Mouse (Mus musculus) heart, embryonic 15.5 days (tissue): ENCODE measurements around the gene Ccdc97. TPM values are rescaled to one million over a fixed set of nuclear protein-coding genes. Genes with fewer than 3 reads are reported as not detected.

Source experiments
- ATAC-seq: fragments of 200-750 bp; cut with Nextera tagmentation; replicated peaks from 2 replicates; pipeline ENCODE4 v1.8.0; 2017; ENCODE audit warnings: low read depth, moderate TSS enrichment; ENCODE audit not compliant: insufficient number of reproducible peaks, insufficient read depth, low FRiP score
- H3K27ac ChIP-seq: fragments of 300-500 bp; sonication (generic); 2 replicates; pipeline ENCODE4 v1.5.1; 2015; ENCODE audit warnings: mild to moderate bottlenecking, inconsistent platforms
- H3K27me3 ChIP-seq: fragments of 300-500 bp; sonication (generic); 2 replicates; pipeline ENCODE4 v1.6.1; 2015; ENCODE audit warnings: inconsistent platforms
- H3K36me3 ChIP-seq: fragments of 300-500 bp; sonication (generic); 2 replicates; pipeline ENCODE4 v1.6.1; 2015; ENCODE audit warnings: mild to moderate bottlenecking, inconsistent platforms
- H3K4me1 ChIP-seq: fragments of 300-500 bp; sonication (generic); replicated peaks from 2 replicates; pipeline ENCODE4 v1.6.1; 2015; ENCODE audit warnings: inconsistent platforms
- H3K4me2 ChIP-seq: fragments of 300-500 bp; sonication (generic); 2 replicates; pipeline ENCODE4 v1.6.1; 2015; ENCODE audit warnings: inconsistent platforms, mild to moderate bottlenecking, moderate library complexity
- H3K4me3 ChIP-seq: fragments of 300-500 bp; sonication (generic); 2 replicates; pipeline ENCODE4 v1.5.1; 2015; ENCODE audit warnings: mild to moderate bottlenecking, inconsistent platforms
- H3K9ac ChIP-seq: fragments of 300-500 bp; sonication (generic); 2 replicates; pipeline ENCODE4 v1.6.1; 2015; ENCODE audit warnings: mild to moderate bottlenecking, inconsistent platforms
- H3K9me3 ChIP-seq: fragments of 300-500 bp; sonication (generic); replicated peaks from 2 replicates; pipeline ENCODE4 v1.6.1; 2016; ENCODE audit warnings: inconsistent platforms
- WGBS: fragments of 180-500 bp; shearing (Covaris S2); methylation state at CpG from one replicate; pipeline ENCODE4 v1.1.7; 2015; ENCODE audit warnings: mixed read lengths; 5-methylcytosine and 5-hydroxymethylcytosine counted together
- polyA plus RNA-seq: library from polyadenylated mRNA; unstranded; fragments of >200 nt; fragmentation: Nextera tagmentation; extraction: Ambion mirVana; gene quantifications from 2 replicates; pipeline ENCODE4 v1.2.1, GENCODE M21; 2015

Ccdc97 gene
- polyA plus RNA-seq, 1 experiment from 2014 or later, result 17.6 TPM

- 1% methylated on average over 48 of the region's 52 CpGs for WGBS
- Histone ChIP-seq H3K4me1 (peaks cover 34% of the 10 kb centered on the region), H3K4me2 (peak overlapping the region; percentile 88), H3K27ac (peak overlapping the region; percentile 89), H3K4me3 (peak overlapping the region; percentile 77), H3K36me3 (no peaks in the 10 kb centered on the region; the same call in 1 of the 2 replicates), H3K27me3 (peaks cover 11% of the 10 kb centered on the region; the same call in 1 of the 2 replicates), H3K9ac (peak overlapping the region; percentile 81), H3K9me3 (no peaks in the 10 kb centered on the region)
- peak; percentile 68 for ATAC-seq
Measured at GRCm38 (mm10) chr7:25688810-25689586, 29.9 kb downstream of the Ccdc97 start.

DNA sequence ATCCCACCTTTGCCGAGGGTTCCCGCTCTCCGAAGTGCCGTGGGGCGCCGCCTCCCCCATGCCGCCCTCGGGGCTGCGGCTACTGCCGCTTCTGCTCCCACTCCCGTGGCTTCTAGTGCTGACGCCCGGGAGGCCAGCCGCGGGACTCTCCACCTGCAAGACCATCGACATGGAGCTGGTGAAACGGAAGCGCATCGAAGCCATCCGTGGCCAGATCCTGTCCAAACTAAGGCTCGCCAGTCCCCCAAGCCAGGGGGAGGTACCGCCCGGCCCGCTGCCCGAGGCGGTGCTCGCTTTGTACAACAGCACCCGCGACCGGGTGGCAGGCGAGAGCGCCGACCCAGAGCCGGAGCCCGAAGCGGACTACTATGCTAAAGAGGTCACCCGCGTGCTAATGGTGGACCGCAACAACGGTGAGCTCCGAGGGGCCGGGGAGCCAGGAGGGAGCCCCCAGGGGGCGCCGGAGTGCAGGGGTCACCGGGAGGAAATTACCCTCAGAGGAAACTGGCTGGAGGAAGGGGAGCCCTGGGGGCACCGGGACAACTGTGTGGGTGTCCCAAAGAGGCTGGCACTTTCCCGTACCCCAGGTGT, 31.0 kb downstream of the Ccdc97 start:
- no peak for ATAC-seq
- WGBS, result under 1% methylated on average over 47 of the region's 47 CpGs
- H3K4me3 ChIP-seq, result peak overlapping the region; percentile 77
- H3K9me3 ChIP-seq, result no peaks in the 10 kb centered on the region
- H3K27ac ChIP-seq, result peak overlapping the region; percentile 89
- peak overlapping the region; percentile 81 for H3K9ac ChIP-seq
- H3K27me3 ChIP-seq, result peaks cover 11% of the 10 kb centered on the region; the same call in 1 of the 2 replicates
- H3K4me1 ChIP-seq, result peaks cover 38% of the 10 kb centered on the region
- H3K36me3 ChIP-seq, result no peaks in the 10 kb centered on the region
- peak overlapping the region; percentile 88 for H3K4me2 ChIP-seq

- Histone ChIP-seq H3K4me2 (peak within 1 kb of the TSS; percentile 88), H3K4me3 (peak within 1 kb of the TSS; percentile 77), H3K4me1 (peaks cover 38% of the 10 kb centered on the region), H3K27ac (peak within 1 kb of the TSS; percentile 89), H3K27me3 (peaks cover 11% of the 10 kb centered on the region; the same call in 1 of the 2 replicates), H3K36me3 (no peaks in the 10 kb centered on the region), H3K9me3 (no peaks in the 10 kb centered on the region), H3K9ac (peak within 1 kb of the TSS; percentile 81)
- under 1% methylated on average over 47 of the region's 69 CpGs for WGBS
- ATAC-seq, result peak; percentile 56
Measured at GRCm38 (mm10) chr7:25686680-25687531, 32.0 kb downstream of the Ccdc97 start, which contains the start of gene Tgfb1. Gene Tgfb1 (plus strand): TSS chr7:25687002.

- peak overlapping the region; percentile 77 for H3K4me3 ChIP-seq
- H3K27me3 ChIP-seq, result peaks cover 11% of the 10 kb centered on the region; the same call in 1 of the 2 replicates
- peak overlapping the region; percentile 88 for H3K4me2 ChIP-seq
- H3K9me3 ChIP-seq, result no peaks in the 10 kb centered on the region
- H3K4me1 ChIP-seq, result peaks cover 47% of the 10 kb centered on the region
- H3K9ac ChIP-seq, result 0 out of 2 replicates have a peak overlapping the region, but pooled peaks have one; percentile 81
- 74% methylated on average over 21 of the region's 21 CpGs for WGBS
- ATAC-seq, result no peak
- no peaks in the 10 kb centered on the region for H3K36me3 ChIP-seq
- peak overlapping the region; percentile 89; the same call in 1 of the 2 replicates for H3K27ac ChIP-seq
Measured at GRCm38 (mm10) chr7:25685926-25686470, 32.9 kb downstream of the Ccdc97 start.

DNA sequence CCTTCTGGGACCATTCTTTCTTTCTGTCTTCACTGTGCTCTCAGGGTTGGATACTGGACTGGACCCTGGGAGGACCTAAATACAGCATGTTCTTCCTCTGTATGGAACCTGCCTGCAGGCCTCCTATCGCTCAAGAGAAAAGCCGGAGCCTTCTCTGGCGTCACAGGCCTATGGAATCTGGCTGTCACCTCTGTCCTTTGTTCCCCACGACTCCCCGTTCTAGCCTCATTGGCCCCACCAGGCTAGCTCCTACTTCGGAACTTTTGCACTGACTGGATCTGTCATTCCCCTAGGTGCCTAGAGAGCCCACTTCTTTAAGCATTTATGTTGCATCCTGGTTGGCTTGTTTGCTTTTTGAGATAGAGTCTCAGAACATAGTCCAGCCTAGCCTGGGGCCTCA, 34.2 kb downstream of the Ccdc97 start:
- no peak overlapping the region for H3K9ac ChIP-seq
- peaks cover 4% of the 10 kb centered on the region; the same call in 1 of the 2 replicates for H3K27me3 ChIP-seq
- peaks cover 51% of the 10 kb centered on the region for H3K4me1 ChIP-seq
- WGBS, result 81% methylated on average over 6 of the region's 6 CpGs
- H3K36me3 ChIP-seq, result no peaks in the 10 kb centered on the region
- ATAC-seq, result no peak
- no peaks in the 10 kb centered on the region for H3K9me3 ChIP-seq
- no peak overlapping the region for H3K4me2 ChIP-seq
- H3K27ac ChIP-seq, result no peak overlapping the region
- H3K4me3 ChIP-seq, result no peak overlapping the region

DNA sequence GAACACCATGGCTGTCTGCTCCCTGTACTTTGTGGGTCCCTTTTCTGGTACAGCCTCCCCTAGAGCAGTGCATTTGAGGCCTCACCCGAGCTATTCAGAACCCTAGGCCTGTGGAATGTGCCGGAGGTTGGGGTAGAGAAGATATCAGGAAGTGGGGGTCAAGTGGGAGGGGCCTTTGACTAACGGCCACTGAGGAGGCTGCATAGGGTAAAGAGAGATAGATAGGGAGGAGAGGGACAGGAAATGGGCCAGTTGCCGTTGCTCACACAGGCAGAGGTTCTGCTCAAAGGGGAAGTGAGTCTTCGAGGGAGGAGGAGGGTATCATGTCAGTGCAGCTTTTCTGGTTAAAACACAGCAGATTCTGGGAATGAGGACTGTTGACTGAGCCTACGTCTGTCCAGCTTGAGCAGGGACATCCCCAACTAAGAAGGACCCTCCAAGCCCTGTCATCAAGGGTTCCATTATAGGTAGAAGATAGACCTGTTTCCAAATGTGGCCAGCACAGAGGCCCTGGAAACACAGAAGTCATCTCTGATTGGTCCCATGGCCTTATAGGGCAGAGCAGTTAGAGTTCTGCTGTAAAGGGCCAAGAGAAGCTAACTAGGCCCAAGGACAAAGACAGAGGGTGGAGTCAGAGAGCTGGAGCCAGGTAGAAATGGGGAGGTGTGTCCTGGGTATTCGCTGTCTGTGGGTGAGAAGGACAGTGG, 35.3 kb downstream of the Ccdc97 start:
- peaks cover 44% of the 10 kb centered on the region for H3K4me1 ChIP-seq
- H3K27ac ChIP-seq, result peak overlapping the region; percentile 33; the same call in 1 of the 2 replicates
- no peaks in the 10 kb centered on the region for H3K9me3 ChIP-seq
- 44% methylated on average over 7 of the region's 7 CpGs for WGBS
- H3K9ac ChIP-seq, result no peak overlapping the region
- ATAC-seq, result no peak
- no peak overlapping the region for H3K4me2 ChIP-seq
- H3K4me3 ChIP-seq, result no peak overlapping the region
- no peaks in the 10 kb centered on the region for H3K27me3 ChIP-seq
- H3K36me3 ChIP-seq, result no peaks in the 10 kb centered on the region

DNA sequence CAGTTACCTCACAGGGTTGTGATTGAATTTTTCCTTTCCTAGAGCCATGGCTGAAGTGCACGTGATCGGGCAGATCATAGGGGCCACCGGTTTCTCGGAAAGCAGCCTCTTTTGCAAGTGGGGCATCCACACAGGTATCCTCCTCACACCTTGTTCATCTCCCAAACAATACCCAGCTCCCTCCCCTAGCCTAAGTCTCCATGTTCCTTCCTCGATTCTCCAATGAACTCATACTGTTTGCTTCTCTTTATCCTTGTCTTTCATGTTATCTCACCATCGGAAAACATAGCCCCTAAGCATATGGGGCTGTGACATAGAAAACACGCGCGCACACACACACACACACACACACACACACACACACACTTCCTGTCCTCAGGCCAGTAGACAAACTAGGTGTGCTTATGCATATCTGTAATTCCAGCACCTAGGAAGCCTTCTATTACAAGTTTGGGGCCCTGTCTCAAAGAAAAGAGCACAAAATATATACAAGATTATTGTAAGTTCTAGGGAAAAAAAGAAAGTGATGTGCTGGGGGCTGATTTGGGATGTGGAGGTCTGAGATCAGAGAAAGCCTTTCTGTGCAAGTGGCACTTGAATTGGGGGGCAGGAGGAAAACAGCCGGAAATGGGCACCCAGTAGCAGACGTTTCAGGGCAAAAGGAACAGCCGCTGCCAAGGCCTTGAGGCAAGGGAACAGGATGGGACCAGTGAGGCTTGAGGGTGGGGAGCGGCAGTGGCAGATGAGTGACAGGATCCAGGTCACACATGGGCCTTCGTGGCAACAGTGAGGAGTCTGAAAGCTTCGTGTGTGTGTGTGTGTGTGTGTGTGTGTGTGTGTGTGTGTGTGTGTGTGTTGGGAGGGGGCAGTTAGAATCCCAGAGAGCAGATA, 37.3 kb downstream of the Ccdc97 start:
- Histone ChIP-seq H3K27ac (peak overlapping the region; percentile 96), H3K4me1 (peaks cover 33% of the 10 kb centered on the region), H3K9me3 (no peaks in the 10 kb centered on the region), H3K36me3 (no peaks in the 10 kb centered on the region), H3K27me3 (no peaks in the 10 kb centered on the region), H3K9ac (no peak overlapping the region), H3K4me2 (peak overlapping the region; percentile 66), H3K4me3 (peak overlapping the region; percentile 90)
- 48% methylated on average over 15 of the region's 15 CpGs for WGBS
- no peak for ATAC-seq

DNA sequence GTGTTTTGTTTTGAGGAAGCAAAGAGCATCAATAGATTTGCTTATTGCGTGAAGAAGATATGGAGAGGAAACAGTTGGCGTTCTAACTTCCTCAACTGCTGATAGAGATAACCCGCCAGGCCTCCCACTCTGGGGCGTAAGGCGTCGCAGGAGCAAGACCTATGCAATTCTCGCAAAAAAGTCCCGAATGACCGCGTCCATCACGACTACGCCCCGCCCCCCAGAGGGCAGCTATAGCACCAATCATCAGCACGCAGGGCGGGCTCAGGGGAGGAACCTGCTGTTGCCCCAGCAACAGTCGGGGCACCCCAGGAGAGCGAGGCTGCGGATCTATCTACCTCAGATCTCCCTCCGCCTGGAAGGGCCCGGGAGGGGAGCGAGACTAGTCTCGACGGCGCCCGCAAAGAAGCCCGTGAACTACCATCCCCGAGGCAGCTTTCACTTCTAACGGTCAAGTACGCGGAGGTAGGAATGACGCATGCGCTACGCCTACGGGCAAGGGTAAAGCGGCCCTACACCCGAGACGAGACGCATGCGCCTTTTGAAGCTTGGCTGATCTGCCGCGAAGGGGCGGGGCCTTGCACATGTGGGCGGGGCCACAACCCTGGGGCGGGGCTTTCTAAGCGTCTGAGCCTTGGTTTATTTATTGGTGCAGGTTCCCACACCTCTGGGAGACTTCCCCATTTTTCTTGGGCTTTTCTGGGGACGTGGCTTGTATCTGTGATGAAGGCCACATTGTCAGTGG, 38.2 kb downstream of the Ccdc97 start, which contains the start of gene B9d2:
Gene B9d2, plus strand, starts transcription at position 267 of the 745 bp plus-strand sequence.
- Histone ChIP-seq H3K4me3 (peak within 1 kb of the TSS; percentile 90), H3K27ac (peak within 1 kb of the TSS; percentile 96), H3K36me3 (no peaks in the 10 kb centered on the region), H3K4me1 (peaks cover 31% of the 10 kb centered on the region), H3K27me3 (peaks cover under 1% of the 10 kb centered on the region), H3K4me2 (peak within 1 kb of the TSS; percentile 66), H3K9ac (peak within 1 kb of the TSS; percentile 74), H3K9me3 (no peaks in the 10 kb centered on the region)
- under 1% methylated on average over 46 of the region's 46 CpGs for WGBS
- ATAC-seq, result peak; percentile 96

DNA sequence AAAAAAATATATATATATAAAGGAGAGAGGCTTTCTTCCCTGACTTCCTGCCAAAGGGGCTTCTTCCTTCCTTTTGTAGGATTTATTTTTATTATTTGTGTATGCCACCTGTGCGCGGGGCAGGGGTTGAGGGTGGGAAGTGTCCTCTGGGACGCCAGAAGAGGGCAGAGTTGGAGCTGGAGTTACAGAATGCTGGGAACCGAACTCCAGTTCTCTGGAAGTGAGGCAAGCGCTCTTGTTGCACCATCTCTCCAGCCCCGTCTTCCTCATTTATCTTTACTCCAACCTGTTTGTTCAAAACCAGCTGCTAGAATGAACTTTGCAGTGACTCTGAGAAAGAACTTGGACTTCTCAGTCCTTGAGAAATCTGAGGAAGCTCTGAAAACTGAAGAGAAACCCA, 38.9 kb downstream of the Ccdc97 start:
- Histone ChIP-seq H3K27ac (peak overlapping the region; percentile 96), H3K4me1 (peaks cover 36% of the 10 kb centered on the region), H3K36me3 (no peaks in the 10 kb centered on the region), H3K9ac (peak overlapping the region; percentile 74), H3K27me3 (peaks cover 8% of the 10 kb centered on the region), H3K4me3 (peak overlapping the region; percentile 90), H3K4me2 (peak overlapping the region; percentile 66), H3K9me3 (no peaks in the 10 kb centered on the region)
- no peak for ATAC-seq
- WGBS, result 4% methylated on average over 6 of the region's 6 CpGs
